Mouse (Mus musculus): ENCODE data around the gene Dpagt1. TPM values are rescaled to one million over a fixed set of nuclear protein-coding genes. Genes with fewer than 3 reads are reported as not detected.
"Not testable (repeated sequence)": the region's sequence is repeated elsewhere in the genome, so short reads cannot be mapped to it uniquely, and the experiment has no call there.

Gene Dpagt1
- polyA plus RNA-seq, 1 experiment from 2014 or later = 51.9 TPM

DNA sequence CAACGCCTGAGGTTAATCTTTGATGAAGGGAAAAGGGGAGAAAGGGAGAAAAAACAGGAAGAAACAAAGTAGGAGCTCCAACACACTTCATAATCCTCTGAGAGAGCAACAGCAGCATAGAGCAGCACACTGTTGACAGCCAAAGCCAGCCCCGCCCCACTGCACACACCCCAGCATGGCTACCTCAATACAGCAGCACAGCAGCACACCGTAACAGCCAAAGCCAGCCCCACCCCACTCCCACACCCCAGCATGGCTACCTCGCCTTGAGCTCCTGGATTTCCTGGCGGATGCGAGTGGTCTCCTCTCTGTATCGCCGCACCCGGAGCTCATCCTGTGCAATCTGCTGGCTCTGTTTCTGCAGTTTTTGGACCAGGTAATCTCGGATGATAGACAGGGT, 26.5 kb downstream of the Dpagt1 start:
- H3K27ac ChIP-seq (ENCODE audit: low read depth, low read length) = no peak overlapping the region
- 91% methylated on average over 10 of the region's 10 CpGs for WGBS
- H3K36me3 ChIP-seq (ENCODE audit: control insufficient read depth, insufficient read depth, low read length) = peaks cover 93% of the 10 kb centered on the region
- ATAC-seq (ENCODE audit: low FRiP score, low TSS enrichment) = no peak
- no peak overlapping the region for H3K4me3 ChIP-seq (ENCODE audit: low read length)
- H3K4me2 ChIP-seq (replicated peaks; ENCODE audit: low read depth, low read length) = no peak overlapping the region
- H3K27me3 ChIP-seq (ENCODE audit: control insufficient read depth, insufficient read depth, low read length) = no peaks in the 10 kb centered on the region
- no peaks in the 10 kb centered on the region for H3K9me3 ChIP-seq (ENCODE audit: control insufficient read depth, low read length)
- no peak overlapping the region for H3K9ac ChIP-seq (ENCODE audit: low read depth, low read length)
- H3K4me1 ChIP-seq (ENCODE audit: control insufficient read depth, insufficient read depth, low read length) = no peaks in the 10 kb centered on the region

- Histone ChIP-seq H3K27me3 (ENCODE audit: control insufficient read depth, insufficient read depth, low read length) (no peaks in the 10 kb centered on the region), H3K4me1 (ENCODE audit: control insufficient read depth, insufficient read depth, low read length) (no peaks in the 10 kb centered on the region), H3K9me3 (ENCODE audit: control insufficient read depth, low read length) (no peaks in the 10 kb centered on the region), H3K27ac (ENCODE audit: low read depth, low read length) (no peak overlapping the region), H3K4me3 (ENCODE audit: low read length) (no peak overlapping the region), H3K36me3 (ENCODE audit: control insufficient read depth, insufficient read depth, low read length) (peaks cover 92% of the 10 kb centered on the region), H3K9ac (ENCODE audit: low read depth, low read length) (no peak overlapping the region), H3K4me2 (replicated peaks; ENCODE audit: low read depth, low read length) (no peak overlapping the region)
- no peak for ATAC-seq (ENCODE audit: low FRiP score, low TSS enrichment)
- 94% methylated on average over 6 of the region's 6 CpGs for WGBS
These were observed 27.3 kb downstream of the Dpagt1 start for GRCm38 (mm10) chr9:44353142-44353541.

DNA sequence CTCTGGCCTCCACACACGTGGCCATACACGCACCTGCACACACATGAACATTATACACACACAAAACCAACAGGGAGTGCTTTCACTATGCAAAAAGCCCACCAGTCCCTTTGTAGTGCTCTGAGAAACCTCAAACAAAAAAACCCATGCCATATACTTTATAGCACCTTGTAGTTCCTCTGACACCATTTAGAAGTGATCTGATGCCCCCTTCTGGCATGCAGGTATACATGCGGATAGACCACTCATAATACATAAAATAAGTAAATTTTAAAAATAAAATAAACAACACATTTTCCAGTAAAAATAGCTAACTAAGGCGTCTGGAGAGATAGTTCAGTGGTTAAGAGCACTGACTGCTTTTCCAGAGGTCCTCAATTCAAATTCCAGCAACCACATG, 31.4 kb downstream of the Dpagt1 start:
- Histone ChIP-seq H3K4me2 (replicated peaks; ENCODE audit: low read depth, low read length) (no peak overlapping the region), H3K27ac (ENCODE audit: low read depth, low read length) (no peak overlapping the region), H3K9ac (ENCODE audit: low read depth, low read length) (no peak overlapping the region), H3K27me3 (ENCODE audit: control insufficient read depth, insufficient read depth, low read length) (no peaks in the 10 kb centered on the region), H3K9me3 (ENCODE audit: control insufficient read depth, low read length) (no peaks in the 10 kb centered on the region), H3K4me3 (ENCODE audit: low read length) (no peak overlapping the region), H3K4me1 (ENCODE audit: control insufficient read depth, insufficient read depth, low read length) (peaks cover 6% of the 10 kb centered on the region; the same call in 1 of the 2 replicates), H3K36me3 (ENCODE audit: control insufficient read depth, insufficient read depth, low read length) (peaks cover 71% of the 10 kb centered on the region)
- 75% methylated on average over 4 of the region's 4 CpGs for WGBS
- ATAC-seq (ENCODE audit: low FRiP score, low TSS enrichment) = no peak

DNA sequence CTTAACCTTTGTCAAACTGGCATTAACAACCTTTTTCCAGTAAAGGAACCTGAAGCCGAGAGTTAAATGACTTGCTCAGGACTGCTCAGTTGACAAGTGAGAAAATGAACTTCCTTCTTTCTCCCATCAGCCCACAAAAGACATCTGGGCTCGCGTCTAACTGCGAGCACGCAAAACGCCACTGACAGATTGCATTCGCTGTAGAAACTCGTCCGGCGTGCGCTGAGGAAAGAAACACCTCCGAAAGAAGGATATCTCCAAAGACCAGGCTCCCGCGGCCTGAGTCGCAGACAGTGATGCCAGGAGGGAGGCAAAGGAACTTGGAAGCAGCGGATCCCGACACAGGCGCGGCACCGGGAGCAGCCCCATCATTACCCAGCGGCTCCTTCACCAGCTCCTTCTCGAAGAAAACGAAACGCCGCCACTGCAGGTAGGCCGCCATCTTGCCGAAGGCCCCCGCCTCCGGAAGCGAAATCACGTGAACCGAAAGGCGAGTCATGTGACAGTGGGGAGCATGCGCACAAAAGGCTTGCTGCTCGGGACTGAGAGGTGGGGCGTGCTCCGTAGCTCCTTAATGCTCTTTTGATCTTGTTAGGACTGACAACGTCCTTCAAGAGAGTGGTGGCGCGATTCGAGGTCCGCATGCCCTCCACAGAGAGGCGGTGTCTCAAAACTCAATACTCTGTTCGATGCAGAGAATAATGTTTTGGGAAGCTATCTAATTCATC, 35.5 kb downstream of the Dpagt1 start, which contains the start of gene Vps11:
Gene Vps11 (minus strand): TSS at position 481 of the 728 bp plus-strand sequence.
- Histone ChIP-seq H3K4me1 (ENCODE audit: control insufficient read depth, insufficient read depth, low read length) (peaks cover 6% of the 10 kb centered on the region; the same call in 1 of the 2 replicates), H3K27ac (ENCODE audit: low read depth, low read length) (peak within 1 kb of the TSS; percentile 7; the same call in 1 of the 2 replicates), H3K4me2 (replicated peaks; ENCODE audit: low read depth, low read length) (peak within 1 kb of the TSS; percentile 65), H3K4me3 (ENCODE audit: low read length) (peak within 1 kb of the TSS; percentile 68), H3K36me3 (ENCODE audit: control insufficient read depth, insufficient read depth, low read length) (peaks cover 29% of the 10 kb centered on the region), H3K27me3 (ENCODE audit: control insufficient read depth, insufficient read depth, low read length) (no peaks in the 10 kb centered on the region), H3K9me3 (ENCODE audit: control insufficient read depth, low read length) (no peaks in the 10 kb centered on the region), H3K9ac (ENCODE audit: low read depth, low read length) (peak within 1 kb of the TSS; percentile 65)
- ATAC-seq (ENCODE audit: low FRiP score, low TSS enrichment) = peak; percentile 93
- WGBS = 1% methylated on average over 44 of the region's 44 CpGs

DNA sequence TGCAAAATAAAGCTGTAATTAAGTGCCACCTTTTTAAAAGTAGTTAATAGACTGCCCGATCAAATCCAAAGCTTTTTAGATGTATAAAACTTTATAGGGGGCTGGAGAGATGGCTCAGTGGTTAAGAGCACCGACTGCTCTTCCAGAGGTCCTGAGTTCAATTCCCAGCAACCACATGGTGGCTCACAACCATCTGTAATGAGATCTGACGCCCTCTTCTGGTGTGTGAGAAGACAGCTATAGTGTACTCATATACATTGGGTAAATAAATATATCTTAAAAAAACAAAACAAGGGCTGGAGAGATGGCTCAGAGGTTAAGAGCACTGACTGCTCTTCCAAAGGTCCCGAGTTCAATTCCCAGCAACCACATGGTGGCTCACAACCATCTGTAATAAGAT, 36.1 kb downstream of the Dpagt1 start:
- peak overlapping the region; percentile 68 for H3K4me3 ChIP-seq (ENCODE audit: low read length)
- not testable (repeated sequence) for H3K9me3 ChIP-seq (ENCODE audit: control insufficient read depth, low read length); H3K27me3 ChIP-seq (ENCODE audit: control insufficient read depth, insufficient read depth, low read length); H3K4me1 ChIP-seq (ENCODE audit: control insufficient read depth, insufficient read depth, low read length)
- 45% methylated on average over 4 of the region's 4 CpGs for WGBS
- H3K9ac ChIP-seq (ENCODE audit: low read depth, low read length) = peak overlapping the region; percentile 65; the same call in 1 of the 2 replicates
- ATAC-seq (ENCODE audit: low FRiP score, low TSS enrichment) = 0 out of 2 replicates have a peak, but pooled peaks have one; percentile 9
- H3K36me3 ChIP-seq (ENCODE audit: control insufficient read depth, insufficient read depth, low read length) = peaks cover 24% of the 10 kb centered on the region
- H3K4me2 ChIP-seq (replicated peaks; ENCODE audit: low read depth, low read length) = peak overlapping the region; percentile 65
- peak overlapping the region; percentile 7; the same call in 1 of the 2 replicates for H3K27ac ChIP-seq (ENCODE audit: low read depth, low read length)

- no peak for ATAC-seq (ENCODE audit: low FRiP score, low TSS enrichment)
- WGBS = 69% methylated on average over 3 of the region's 3 CpGs
These were observed 38.7 kb downstream of the Dpagt1 start for GRCm38 (mm10) chr9:44364480-44364879.

DNA sequence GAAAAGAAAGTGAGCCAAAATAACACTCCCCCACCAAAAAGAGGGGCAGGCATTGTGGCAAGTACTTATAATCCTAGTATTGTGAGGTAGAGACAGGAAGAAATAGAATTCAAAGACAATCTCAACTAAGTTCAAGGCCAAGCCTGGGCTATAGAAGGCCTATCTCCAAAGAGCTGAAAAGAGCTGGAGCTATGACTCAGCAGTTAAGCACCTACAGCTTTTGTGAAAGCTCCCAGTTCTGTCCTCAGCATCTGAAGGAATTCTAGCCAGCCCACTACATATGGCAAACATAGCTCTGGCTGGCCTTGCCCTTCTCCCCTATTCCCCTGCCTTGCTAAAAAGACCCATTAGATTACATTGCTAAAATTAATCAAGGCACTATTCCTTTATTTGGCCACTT, 47.6 kb downstream of the Dpagt1 start:
- no peak overlapping the region for H3K4me2 ChIP-seq (replicated peaks; ENCODE audit: low read depth, low read length)
- H3K36me3 ChIP-seq (ENCODE audit: control insufficient read depth, insufficient read depth, low read length) = no peaks in the 10 kb centered on the region
- no peak overlapping the region for H3K4me3 ChIP-seq (ENCODE audit: low read length)
- H3K9ac ChIP-seq (ENCODE audit: low read depth, low read length) = no peak overlapping the region
- no peaks in the 10 kb centered on the region for H3K9me3 ChIP-seq (ENCODE audit: control insufficient read depth, low read length)
- no peak for ATAC-seq (ENCODE audit: low FRiP score, low TSS enrichment)
- H3K27ac ChIP-seq (ENCODE audit: low read depth, low read length) = no peak overlapping the region
- peaks cover 3% of the 10 kb centered on the region; the same call in 1 of the 2 replicates for H3K4me1 ChIP-seq (ENCODE audit: control insufficient read depth, insufficient read depth, low read length)
- no peaks in the 10 kb centered on the region for H3K27me3 ChIP-seq (ENCODE audit: control insufficient read depth, insufficient read depth, low read length)

More at GRCm38 (mm10) chr9:44364480-44364879, 38.7 kb downstream of the Dpagt1 start:
- Histone ChIP-seq H3K4me3 (ENCODE audit: low read length) (no peak overlapping the region), H3K9me3 (ENCODE audit: control insufficient read depth, low read length) (no peaks in the 10 kb centered on the region), H3K4me1 (ENCODE audit: control insufficient read depth, insufficient read depth, low read length) (peaks cover 6% of the 10 kb centered on the region; the same call in 1 of the 2 replicates), H3K4me2 (replicated peaks; ENCODE audit: low read depth, low read length) (no peak overlapping the region), H3K27me3 (ENCODE audit: control insufficient read depth, insufficient read depth, low read length) (no peaks in the 10 kb centered on the region), H3K27ac (ENCODE audit: low read depth, low read length) (no peak overlapping the region), H3K36me3 (ENCODE audit: control insufficient read depth, insufficient read depth, low read length) (peaks cover 3% of the 10 kb centered on the region), H3K9ac (ENCODE audit: low read depth, low read length) (no peak overlapping the region)

DNA sequence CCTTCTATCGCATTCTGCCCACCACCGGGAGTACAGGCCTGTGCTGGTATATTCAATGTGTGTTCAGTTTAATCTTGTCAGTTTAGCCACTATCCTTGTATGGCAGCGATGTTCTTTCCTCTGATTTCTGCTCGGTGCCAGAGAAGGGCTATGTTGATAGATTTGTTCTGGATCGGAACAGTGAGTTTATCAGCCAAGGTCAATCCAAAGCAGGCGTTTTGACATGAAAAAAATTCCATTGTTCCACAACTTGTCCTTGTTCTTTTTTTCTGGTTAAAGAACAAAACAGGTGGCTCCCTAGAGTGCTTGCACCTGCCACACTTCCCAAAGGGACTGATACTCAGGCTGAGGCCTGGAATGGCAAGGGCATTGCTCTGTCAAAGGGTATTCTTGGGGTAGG, 50.3 kb downstream of the Dpagt1 start:
- Histone ChIP-seq H3K4me2 (replicated peaks; ENCODE audit: low read depth, low read length) (no peak overlapping the region), H3K9ac (ENCODE audit: low read depth, low read length) (no peak overlapping the region), H3K4me3 (ENCODE audit: low read length) (no peak overlapping the region), H3K9me3 (ENCODE audit: control insufficient read depth, low read length) (no peaks in the 10 kb centered on the region), H3K27ac (ENCODE audit: low read depth, low read length) (no peak overlapping the region), H3K27me3 (ENCODE audit: control insufficient read depth, insufficient read depth, low read length) (no peaks in the 10 kb centered on the region), H3K4me1 (ENCODE audit: control insufficient read depth, insufficient read depth, low read length) (peaks cover 16% of the 10 kb centered on the region; the same call in 1 of the 2 replicates), H3K36me3 (ENCODE audit: control insufficient read depth, insufficient read depth, low read length) (peaks cover 6% of the 10 kb centered on the region; the same call in 1 of the 2 replicates)
- WGBS = 88% methylated on average over 6 of the region's 6 CpGs
- no peak for ATAC-seq (ENCODE audit: low FRiP score, low TSS enrichment)

GRCm38 (mm10) chr9:44377335-44377734, 51.5 kb downstream of the Dpagt1 start:
- H3K4me3 ChIP-seq (ENCODE audit: low read length); H3K27me3 ChIP-seq (ENCODE audit: control insufficient read depth, insufficient read depth, low read length); ATAC-seq (ENCODE audit: low FRiP score, low TSS enrichment); H3K9ac ChIP-seq (ENCODE audit: low read depth, low read length); H3K4me2 ChIP-seq (replicated peaks; ENCODE audit: low read depth, low read length); H3K9me3 ChIP-seq (ENCODE audit: control insufficient read depth, low read length); H3K27ac ChIP-seq (ENCODE audit: low read depth, low read length): not testable (repeated sequence)
- Histone ChIP-seq H3K4me1 (ENCODE audit: control insufficient read depth, insufficient read depth, low read length) (peaks cover 16% of the 10 kb centered on the region; the same call in 1 of the 2 replicates), H3K36me3 (ENCODE audit: control insufficient read depth, insufficient read depth, low read length) (peaks cover 18% of the 10 kb centered on the region)
- 84% methylated on average over 2 of the region's 2 CpGs for WGBS
